8 mouse cellular contexts compared by ENCODE assay signal in genomic region chr3:137868094-137868913, GRCm38 (mm10). TPM values are rescaled to one million over a fixed set of nuclear protein-coding genes. Genes with fewer than 3 reads are reported as not detected.
A peak's percentile ranks its signal among the peaks of the same experiment; 100 is the strongest.
DNase-seq lines count a peak whose midpoint lies in the region; ATAC-seq and TF ChIP-seq lines count a peak whose summit lies in the region.

No protein-coding gene starts in this region.

- 3% methylated on average over 25 of the region's 26 CpGs for WGBS in heart, embryonic 12.5 days
- 7% methylated on average over 23 of the region's 26 CpGs for WGBS in embryonic facial prominence, embryonic 11.5 days
- 5% methylated on average over 25 of the region's 26 CpGs for WGBS in limb, embryonic 10.5 days
- 4% methylated on average over 26 of the region's 26 CpGs for WGBS in small intestine, adult 2 months

- no peak for TF ChIP-seq POLR2A in small intestine, adult 2 months (IDR thresholded peaks at IDR 0.05; ENCODE audit: low read depth, low read length)

- ATAC-seq in heart, embryonic 12.5 days (ENCODE audit: insufficient number of reproducible peaks, low FRiP score): peak; percentile 13; the same call in 1 of the 2 replicates
- ATAC-seq in embryonic facial prominence, embryonic 11.5 days (replicated peaks; ENCODE audit: insufficient number of reproducible peaks, low FRiP score, low TSS enrichment, low read depth): no peak

- H3K4me1 ChIP-seq in heart, embryonic 12.5 days (replicated peaks): peaks cover 12% of the 10 kb centered on the region
- no peaks in the 10 kb centered on the region for H3K4me1 ChIP-seq in embryonic facial prominence, embryonic 11.5 days (ENCODE audit: control insufficient read depth, insufficient read depth, low read length)
- peaks cover 26% of the 10 kb centered on the region for H3K4me1 ChIP-seq in limb, embryonic 10.5 days
- H3K4me1 ChIP-seq in small intestine, adult 2 months (ENCODE audit: control insufficient read depth, insufficient read depth, insufficient read length, low read length): no peaks in the 10 kb centered on the region; the same call in 1 of the 2 replicates

- H3K79me3 ChIP-seq in C2C12 (ENCODE audit: low read depth): peaks cover 11% of the 10 kb centered on the region

- peak overlapping the region; percentile 99 for H3K27ac ChIP-seq in heart, embryonic 12.5 days (ENCODE audit: poor library complexity, severe bottlenecking)
- H3K27ac ChIP-seq in embryonic facial prominence, embryonic 11.5 days (replicated peaks; ENCODE audit: low read depth, low read length): peak overlapping the region; percentile 97
- peak overlapping the region; percentile 97 for H3K27ac ChIP-seq in limb, embryonic 10.5 days
- H3K27ac ChIP-seq in small intestine, adult 2 months (ENCODE audit: insufficient read depth, low read depth, low read length): peak overlapping the region; percentile 75; the same call in 1 of the 2 replicates

- DNase-seq in heart, postnatal 4 days: no peak
- DNase-seq in embryonic facial prominence, embryonic 11.5 days (ENCODE audit: low spot score): peak; percentile 49
- DNase-seq in limb, embryonic 10.5 days (ENCODE audit: low spot score): no peak
- no peak for DNase-seq in urinary bladder, adult 18-20 months (ENCODE audit: low spot score in 2 of 2)
- DNase-seq in spleen, adult 18-20 months: no peak

- H3K27me3 ChIP-seq in heart, embryonic 12.5 days (replicated peaks): no peaks in the 10 kb centered on the region
- no peaks in the 10 kb centered on the region for H3K27me3 ChIP-seq in C2C12 (ENCODE audit: control insufficient read depth, insufficient read depth, insufficient read length)
- no peaks in the 10 kb centered on the region for H3K27me3 ChIP-seq in embryonic facial prominence, embryonic 11.5 days (ENCODE audit: control insufficient read depth, insufficient read depth, low read length)
- H3K27me3 ChIP-seq in limb, embryonic 10.5 days (ENCODE audit: low read depth, poor library complexity, severe bottlenecking): no peaks in the 10 kb centered on the region
- no peaks in the 10 kb centered on the region for H3K27me3 ChIP-seq in small intestine, adult 2 months (ENCODE audit: control insufficient read depth, insufficient read depth, low read length)

- no peak for TF ChIP-seq CTCF in C2C12 (IDR thresholded peaks at IDR 0.05; ENCODE audit: control insufficient read depth, insufficient read depth, insufficient read length)
- no peak for TF ChIP-seq CTCF in small intestine, adult 2 months (IDR thresholded peaks at IDR 0.05; ENCODE audit: extremely low read depth, insufficient read length, insufficient replicate concordance, low read depth, low read length)

- peak overlapping the region; percentile 78 for H3K4me3 ChIP-seq in heart, embryonic 12.5 days
- H3K4me3 ChIP-seq in C2C12 (ENCODE audit: insufficient read depth, poor library complexity, severe bottlenecking): peak overlapping the region; percentile 44
- peak overlapping the region; percentile 86 for H3K4me3 ChIP-seq in embryonic facial prominence, embryonic 11.5 days (ENCODE audit: low read depth, low read length)
- peak overlapping the region; percentile 78 for H3K4me3 ChIP-seq in limb, embryonic 10.5 days
- peak overlapping the region; percentile 97 for H3K4me3 ChIP-seq in small intestine, adult 2 months (ENCODE audit: low read depth, low read length)

- peak overlapping the region; percentile 97 for H3K9ac ChIP-seq in heart, embryonic 12.5 days
- peak overlapping the region; percentile 97 for H3K9ac ChIP-seq in embryonic facial prominence, embryonic 11.5 days (replicated peaks; ENCODE audit: low read length)

- H3K79me2 ChIP-seq in C2C12 (ENCODE audit: control insufficient read depth, insufficient read depth): peaks cover 29% of the 10 kb centered on the region

- H3K9me3 ChIP-seq in heart, embryonic 12.5 days (replicated peaks): no peaks in the 10 kb centered on the region
- no peaks in the 10 kb centered on the region for H3K9me3 ChIP-seq in embryonic facial prominence, embryonic 11.5 days (replicated peaks; ENCODE audit: control insufficient read depth, low read length)
- no peaks in the 10 kb centered on the region for H3K9me3 ChIP-seq in limb, embryonic 10.5 days (replicated peaks)

- H3ac ChIP-seq in C2C12 (ENCODE audit: control insufficient read depth, insufficient read length, low read depth): peak overlapping the region; percentile 92

- peak overlapping the region; percentile 81 for H3K4me2 ChIP-seq in heart, embryonic 12.5 days
- peak overlapping the region; percentile 92 for H3K4me2 ChIP-seq in embryonic facial prominence, embryonic 11.5 days (ENCODE audit: low read depth, low read length)

- H3K36me3 ChIP-seq in heart, embryonic 12.5 days: peaks cover 6% of the 10 kb centered on the region; the same call in 1 of the 2 replicates
- peaks cover 17% of the 10 kb centered on the region for H3K36me3 ChIP-seq in C2C12 (ENCODE audit: control insufficient read depth, insufficient read depth)
- no peaks in the 10 kb centered on the region for H3K36me3 ChIP-seq in embryonic facial prominence, embryonic 11.5 days (replicated peaks; ENCODE audit: control insufficient read depth, insufficient read depth, low read depth, low read length)
- H3K36me3 ChIP-seq in limb, embryonic 10.5 days: peaks cover 16% of the 10 kb centered on the region
- H3K36me3 ChIP-seq in small intestine, adult 2 months (ENCODE audit: control insufficient read depth, insufficient read depth, low read length): peaks cover 2% of the 10 kb centered on the region; the same call in 1 of the 2 replicates

TF ChIP-seq in C2C12, 6 proteins besides CTCF, POLR2A, EP300 and RAD21:
- TF ChIP-seq USF1 (IDR thresholded peaks at IDR 0.05; ENCODE audit: low read depth) (no peak), CEBPB (IDR thresholded peaks at IDR 0.05; ENCODE audit: low read depth) (no peak), MYOG (IDR thresholded peaks at IDR 0.05; ENCODE audit: control insufficient read depth, extremely low read depth, insufficient read length) (no peak), FOSL1 (IDR thresholded peaks at IDR 0.05; ENCODE audit: insufficient read depth, low read length, poor library complexity, severe bottlenecking) (no peak), MAX (IDR thresholded peaks at IDR 0.05) (no peak), MYOD1 (IDR thresholded peaks at IDR 0.05; ENCODE audit: control insufficient read depth, insufficient read length, low read depth) (no peak)

RNA-seq across cellular contexts. Expression of gene Dnajb14, which starts 0.8 kb away (rescaled TPM):
- 14.1 and 15.0 TPM in 2 replicates for polyA plus RNA-seq in heart, embryonic 12.5 days (2016; fragmentation: Nextera tagmentation; extraction: Ambion mirVana)
- total RNA-seq in heart, postnatal 4 days (2021): 10 to 100 TPM; 10.6 to 11.8 TPM
- polyA plus RNA-seq in C2C12 (2012; fragmentation: generic; extraction: Trizol): 1.8 TPM
- polyA plus RNA-seq in embryonic facial prominence, embryonic 11.5 days (2014; fragmentation: Nextera tagmentation; extraction: Ambion mirVana): 9.4 and 10.7 TPM in 2 replicates
- polyA plus RNA-seq in limb, embryonic 10.5 days (2016; fragmentation: Nextera tagmentation; extraction: Ambion mirVana): 6.8 TPM in 2 replicates
- 1.1 and 2.0 TPM in 2 replicates for polyA plus RNA-seq in small intestine, adult 2 months (2012; rRNA removed)

RNA-seq across cellular contexts. Expression of gene H2afz, which starts 4.0 kb away (rescaled TPM):
- 1,274 and 1,305 TPM in 2 replicates for polyA plus RNA-seq in heart, embryonic 12.5 days (2016; fragmentation: Nextera tagmentation; extraction: Ambion mirVana)
- total RNA-seq in heart, postnatal 4 days (2021): 100 to 1,000 TPM; 306 to 315 TPM
- 2,637 TPM for polyA plus RNA-seq in C2C12 (2012; fragmentation: generic; extraction: Trizol)
- polyA plus RNA-seq in embryonic facial prominence, embryonic 11.5 days (2014; fragmentation: Nextera tagmentation; extraction: Ambion mirVana): 3,351 and 3,607 TPM in 2 replicates
- polyA plus RNA-seq in limb, embryonic 10.5 days (2016; fragmentation: Nextera tagmentation; extraction: Ambion mirVana): 3,221 and 3,431 TPM in 2 replicates
- 329 and 401 TPM in 2 replicates for polyA plus RNA-seq in small intestine, adult 2 months (2012; rRNA removed)

RNA-seq across cellular contexts. Expression of gene Lamtor3, which starts 50.0 kb away (rescaled TPM):
- 86.3 and 92.0 TPM in 2 replicates for polyA plus RNA-seq in heart, embryonic 12.5 days (2016; fragmentation: Nextera tagmentation; extraction: Ambion mirVana)
- 10 to 100 TPM; 74.1 to 79.4 TPM for total RNA-seq in heart, postnatal 4 days (2021)
- polyA plus RNA-seq in C2C12 (2012; fragmentation: generic; extraction: Trizol): 39.1 TPM
- polyA plus RNA-seq in embryonic facial prominence, embryonic 11.5 days (2014; fragmentation: Nextera tagmentation; extraction: Ambion mirVana): 114 and 117 TPM in 2 replicates
- polyA plus RNA-seq in limb, embryonic 10.5 days (2016; fragmentation: Nextera tagmentation; extraction: Ambion mirVana): 84.0 and 87.3 TPM in 2 replicates
- polyA plus RNA-seq in small intestine, adult 2 months (2012; rRNA removed): 7.3 and 9.4 TPM in 2 replicates

Comparison
In these comparisons a context has a peak if more than half of its experiments do, and no peak if none do; other contexts are left out.
1. H3K4me3 ChIP-seq: peak in every context shown above with its lines; median percentile 97 in small intestine, adult 2 months; 86 in embryonic facial prominence, embryonic 11.5 days; 78 in heart, embryonic 12.5 days; 78 in limb, embryonic 10.5 days; 44 in C2C12.